Mouse (Mus musculus): ENCODE measurements around the gene Smg6. TPM values are rescaled to one million over a fixed set of nuclear protein-coding genes. Genes with fewer than 3 reads are reported as not detected.
A peak's percentile ranks its signal among the peaks of the same experiment; 100 is the strongest.

The Smg6 gene
- total and polyA plus RNA-seq, 2 experiments from 2014 or later: 9.6 to 25.8 TPM

- ATAC-seq: no peak
- TF ChIP-seq CTCF (IDR thresholded peaks at IDR 0.05; ENCODE audit: low read depth): no peak
- 84% methylated on average over 3 of the region's 3 CpGs for WGBS
- Histone ChIP-seq H3K9ac (no peak overlapping the region), H3K9me3 (ENCODE audit: low read length) (no peaks in the 10 kb centered on the region), H3K4me2 (ENCODE audit: low read depth) (no peak overlapping the region), H3K27ac (ENCODE audit: low read depth, low read length) (no peak overlapping the region), H3K36me3 (ENCODE audit: insufficient read depth) (no peaks in the 10 kb centered on the region), H3K27me3 (ENCODE audit: insufficient read depth, low read length) (no peaks in the 10 kb centered on the region), H3K4me1 (ENCODE audit: insufficient read depth) (no peaks in the 10 kb centered on the region), H3K4me3 (ENCODE audit: low read depth, low read length) (no peak overlapping the region)
- no peak for DNase-seq
Measured at GRCm38 (mm10) chr11:75071352-75071751, 145.7 kb downstream of the Smg6 start.

- no peak for TF ChIP-seq CTCF (IDR thresholded peaks at IDR 0.05; ENCODE audit: low read depth)
- ATAC-seq (no peak), DNase-seq (no peak)
- H3K36me3 ChIP-seq (ENCODE audit: insufficient read depth): no peaks in the 10 kb centered on the region
- H3K27ac ChIP-seq (ENCODE audit: low read depth, low read length): no peak overlapping the region
- no peaks in the 10 kb centered on the region for H3K4me1 ChIP-seq (ENCODE audit: insufficient read depth)
- WGBS: 68% methylated on average over 2 of the region's 2 CpGs
- H3K9ac ChIP-seq: no peak overlapping the region
- H3K4me3 ChIP-seq (ENCODE audit: low read depth, low read length): no peak overlapping the region
- no peaks in the 10 kb centered on the region for H3K27me3 ChIP-seq (ENCODE audit: insufficient read depth, low read length)
- H3K4me2 ChIP-seq (ENCODE audit: low read depth): no peak overlapping the region
- H3K9me3 ChIP-seq (ENCODE audit: low read length): no peaks in the 10 kb centered on the region
Measured at GRCm38 (mm10) chr11:75072932-75073625, 147.5 kb downstream of the Smg6 start.

- no peak overlapping the region for H3K27ac ChIP-seq (ENCODE audit: low read depth, low read length)
- ATAC-seq: no peak
- WGBS: 92% methylated on average over 2 of the region's 2 CpGs
Measured at GRCm38 (mm10) chr11:75073696-75074095, 148.1 kb downstream of the Smg6 start.

GRCm38 (mm10) chr11:75074543-75074942, 148.9 kb downstream of the Smg6 start:
- WGBS: 72% methylated on average over 2 of the region's 2 CpGs
- H3K9me3 ChIP-seq (ENCODE audit: low read length): no peaks in the 10 kb centered on the region
- no peak overlapping the region for H3K4me2 ChIP-seq (ENCODE audit: low read depth)
- H3K36me3 ChIP-seq (ENCODE audit: insufficient read depth): no peaks in the 10 kb centered on the region
- H3K9ac ChIP-seq: no peak overlapping the region
- TF ChIP-seq CTCF (IDR thresholded peaks at IDR 0.05; ENCODE audit: low read depth): no peak
- no peaks in the 10 kb centered on the region for H3K27me3 ChIP-seq (ENCODE audit: insufficient read depth, low read length)
- H3K4me1 ChIP-seq (ENCODE audit: insufficient read depth): no peaks in the 10 kb centered on the region
- no peak overlapping the region for H3K27ac ChIP-seq (ENCODE audit: low read depth, low read length)
- no peak for ATAC-seq
- H3K4me3 ChIP-seq (ENCODE audit: low read depth, low read length): no peak overlapping the region
- no peak for DNase-seq

More at GRCm38 (mm10) chr11:75073696-75074095, 148.1 kb downstream of the Smg6 start:
- no peak overlapping the region for H3K4me3 ChIP-seq (ENCODE audit: low read depth, low read length)
- no peaks in the 10 kb centered on the region for H3K36me3 ChIP-seq (ENCODE audit: insufficient read depth)
- H3K9ac ChIP-seq: no peak overlapping the region
- H3K9me3 ChIP-seq (ENCODE audit: low read length): no peaks in the 10 kb centered on the region
- no peak for TF ChIP-seq CTCF (IDR thresholded peaks at IDR 0.05; ENCODE audit: low read depth)
- no peak for DNase-seq
- no peaks in the 10 kb centered on the region for H3K27me3 ChIP-seq (ENCODE audit: insufficient read depth, low read length)
- H3K4me1 ChIP-seq (ENCODE audit: insufficient read depth): no peaks in the 10 kb centered on the region
- H3K4me2 ChIP-seq (ENCODE audit: low read depth): no peak overlapping the region

GRCm38 (mm10) chr11:75078616-75079015, 153.0 kb downstream of the Smg6 start:
- H3K4me2 ChIP-seq (ENCODE audit: low read depth): no peak overlapping the region
- no peaks in the 10 kb centered on the region for H3K9me3 ChIP-seq (ENCODE audit: low read length)
- no peak for TF ChIP-seq CTCF (IDR thresholded peaks at IDR 0.05; ENCODE audit: low read depth)
- ATAC-seq (no peak), DNase-seq (peak; percentile 9)
- WGBS: 56% methylated on average over 2 of the region's 2 CpGs
- H3K9ac ChIP-seq: no peak overlapping the region
- no peaks in the 10 kb centered on the region for H3K4me1 ChIP-seq (ENCODE audit: insufficient read depth)
- no peaks in the 10 kb centered on the region for H3K36me3 ChIP-seq (ENCODE audit: insufficient read depth)
- H3K27ac ChIP-seq (ENCODE audit: low read depth, low read length): no peak overlapping the region
- H3K27me3 ChIP-seq (ENCODE audit: insufficient read depth, low read length): no peaks in the 10 kb centered on the region
- H3K4me3 ChIP-seq (ENCODE audit: low read depth, low read length): no peak overlapping the region

- no peak for DNase-seq
- Histone ChIP-seq H3K9me3 (ENCODE audit: low read length) (no peaks in the 10 kb centered on the region), H3K36me3 (ENCODE audit: insufficient read depth) (no peaks in the 10 kb centered on the region), H3K4me1 (ENCODE audit: insufficient read depth) (no peaks in the 10 kb centered on the region), H3K27me3 (ENCODE audit: insufficient read depth, low read length) (no peaks in the 10 kb centered on the region), H3K4me3 (ENCODE audit: low read depth, low read length) (no peak overlapping the region), H3K27ac (ENCODE audit: low read depth, low read length) (no peak overlapping the region), H3K4me2 (ENCODE audit: low read depth) (no peak overlapping the region), H3K9ac (no peak overlapping the region)
- ATAC-seq: no peak
- no peak for TF ChIP-seq CTCF (IDR thresholded peaks at IDR 0.05; ENCODE audit: low read depth)
- 66% methylated on average over 1 of the region's 1 CpGs for whole genome bisulfite sequencing
Measured at GRCm38 (mm10) chr11:75083031-75083430, 157.4 kb downstream of the Smg6 start.

- ATAC-seq (no peak), DNase-seq (no peak)
- H3K9me3 ChIP-seq (ENCODE audit: low read length): no peaks in the 10 kb centered on the region
- no peak for TF ChIP-seq CTCF (IDR thresholded peaks at IDR 0.05; ENCODE audit: low read depth)
- H3K9ac ChIP-seq: no peak overlapping the region
- 72% methylated on average over 3 of the region's 3 CpGs for WGBS
- no peaks in the 10 kb centered on the region for H3K4me1 ChIP-seq (ENCODE audit: insufficient read depth)
- no peak overlapping the region for H3K4me3 ChIP-seq (ENCODE audit: low read depth, low read length)
- no peaks in the 10 kb centered on the region for H3K27me3 ChIP-seq (ENCODE audit: insufficient read depth, low read length)
- no peak overlapping the region for H3K4me2 ChIP-seq (ENCODE audit: low read depth)
- no peak overlapping the region for H3K27ac ChIP-seq (ENCODE audit: low read depth, low read length)
- no peaks in the 10 kb centered on the region for H3K36me3 ChIP-seq (ENCODE audit: insufficient read depth)
Measured at GRCm38 (mm10) chr11:75092159-75092558, 166.5 kb downstream of the Smg6 start.
